Mouse (Mus musculus): ENCODE results near the gene Ptprr.

DNA sequence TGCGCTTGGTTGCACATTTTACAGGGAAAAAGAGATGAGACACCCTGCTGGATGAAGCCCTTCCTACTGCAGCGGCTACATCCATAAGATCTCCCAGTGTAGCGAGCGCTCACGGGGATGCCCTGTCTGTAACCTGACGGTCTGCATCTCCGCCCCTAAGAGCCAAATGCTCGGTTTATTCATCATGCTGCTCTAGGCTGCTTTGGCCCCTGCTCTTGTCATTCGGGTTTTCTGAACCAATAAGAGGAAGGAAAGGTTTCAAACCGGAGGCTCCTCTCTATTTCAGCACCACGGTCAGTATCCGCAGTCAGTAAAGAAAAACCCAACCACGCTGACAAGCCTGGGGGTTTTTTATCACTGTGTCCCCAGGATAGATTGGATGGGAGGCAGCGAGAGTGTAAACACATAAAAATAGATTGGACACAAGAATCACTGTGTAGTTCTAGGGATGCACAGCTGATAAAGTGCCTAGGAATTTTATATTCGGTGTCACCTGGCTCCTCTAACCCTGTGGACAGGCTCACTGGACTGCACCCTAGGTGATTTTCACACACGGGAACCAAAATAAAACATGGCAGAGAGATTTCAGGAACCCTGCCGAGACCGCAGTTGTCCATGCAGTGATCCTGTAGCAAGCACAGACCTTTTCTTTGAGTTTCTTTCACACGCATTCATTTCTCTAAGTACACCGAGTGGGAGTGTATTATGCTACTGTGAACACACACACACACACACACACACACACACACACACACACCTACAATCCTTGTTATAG lies 1.3 kb downstream of the Ptprr start:
- TF ChIP-seq POU5F1 (IDR thresholded peaks at IDR 0.05; ENCODE audit: borderline replicate concordance, low read length) (no peak), CTCF (conservative IDR thresholded peaks at IDR 0.05; ENCODE audit: low read length) (no peak)

Measured in E14TG2a.4 (cell line).